Mouse (Mus musculus) E14TG2a.4 (cell line): Measurements from ENCODE around the gene Slc35e3.

Experiments used
- H3K27me3 ChIP-seq: 2 replicates; pipeline ENCODE4 v1.6.1; 2014; ENCODE audit warnings: low read length, control low read depth; ENCODE audit not compliant: insufficient read depth
- H3K36me3 ChIP-seq: 2 replicates; pipeline ENCODE4 v1.6.1; 2014; ENCODE audit warnings: low read length, control low read depth; ENCODE audit not compliant: insufficient read depth
- H3K4me1 ChIP-seq: replicated peaks from 2 replicates; pipeline ENCODE4 v1.6.1; 2014; ENCODE audit warnings: low read depth, low read length, control low read depth
- H3K4me3 ChIP-seq: replicated peaks from 2 replicates; pipeline ENCODE4 v1.5.1; 2014; ENCODE audit warnings: mild to moderate bottlenecking, low read length
- H3K9me3 ChIP-seq: 2 replicates; pipeline ENCODE4 v1.6.1; 2014; ENCODE audit warnings: low read length, control low read depth
- CTCF ChIP-seq: conservative IDR thresholded peaks from 2 replicates; pipeline ENCODE4 v1.5.1; 2014; ENCODE audit warnings: low read length
- NANOG ChIP-seq: IDR thresholded peaks from 2 replicates; pipeline ENCODE4 v1.6.1; 2014; ENCODE audit warnings: borderline replicate concordance, low read length, mixed read lengths
- POU5F1 ChIP-seq: IDR thresholded peaks from 2 replicates; pipeline ENCODE4 v1.6.1; 2014; ENCODE audit warnings: low read length, borderline replicate concordance

Slc35e3 gene

GRCm38 (mm10) chr10:117766111-117766895 is 20.1 kb upstream of the Slc35e3 start:
- no peaks in the 10 kb centered on the region for H3K9me3 ChIP-seq
- H3K4me3 ChIP-seq = no peak overlapping the region
- H3K36me3 ChIP-seq = peaks cover 95% of the 10 kb centered on the region
- H3K4me1 ChIP-seq = peaks cover 10% of the 10 kb centered on the region
- TF ChIP-seq CTCF (no peak), NANOG (no peak), POU5F1 (no peak)
- no peaks in the 10 kb centered on the region for H3K27me3 ChIP-seq

DNA sequence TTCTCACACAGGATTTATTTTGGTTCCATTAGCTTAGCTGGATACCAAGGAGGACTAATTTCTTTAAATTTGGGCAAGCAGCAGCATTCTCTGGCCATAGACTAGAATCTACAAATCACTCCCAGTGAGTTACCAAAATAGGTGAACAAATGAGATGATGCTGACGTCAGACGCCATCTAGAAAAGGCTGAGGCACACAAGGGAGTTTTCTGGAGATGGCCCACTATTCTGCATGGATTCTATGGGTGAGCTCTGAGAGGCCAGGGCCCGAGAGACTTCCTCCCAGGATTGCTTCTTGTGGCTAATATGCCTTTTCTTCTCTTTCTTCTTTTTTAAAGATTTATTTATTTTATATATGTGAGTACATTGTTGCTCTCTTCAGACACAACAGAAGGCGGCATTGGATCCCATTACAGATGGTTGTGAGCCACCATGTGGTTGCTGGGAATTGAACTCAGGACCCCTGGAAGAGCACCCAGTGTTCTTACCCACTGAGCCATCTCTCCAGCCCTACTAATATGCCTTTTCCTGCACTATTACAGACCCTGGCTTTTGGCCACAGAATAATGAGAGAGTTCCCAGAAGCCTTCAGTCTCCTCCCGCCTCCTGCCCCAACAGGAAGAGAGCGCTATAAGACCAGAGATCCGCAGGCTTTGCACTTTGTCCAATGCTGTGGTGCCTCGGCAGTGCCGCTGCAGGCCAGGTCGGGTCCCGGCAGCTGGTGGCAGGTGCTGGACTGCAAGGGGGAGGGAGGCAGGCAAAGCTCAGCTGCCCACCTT is 19.1 kb upstream of the Slc35e3 start:
- Histone ChIP-seq H3K36me3 (peaks cover 95% of the 10 kb centered on the region), H3K27me3 (no peaks in the 10 kb centered on the region), H3K4me3 (no peak overlapping the region), H3K4me1 (peaks cover 10% of the 10 kb centered on the region), H3K9me3 (no peaks in the 10 kb centered on the region)
- TF ChIP-seq POU5F1 (no peak), CTCF (no peak), NANOG (no peak)

DNA sequence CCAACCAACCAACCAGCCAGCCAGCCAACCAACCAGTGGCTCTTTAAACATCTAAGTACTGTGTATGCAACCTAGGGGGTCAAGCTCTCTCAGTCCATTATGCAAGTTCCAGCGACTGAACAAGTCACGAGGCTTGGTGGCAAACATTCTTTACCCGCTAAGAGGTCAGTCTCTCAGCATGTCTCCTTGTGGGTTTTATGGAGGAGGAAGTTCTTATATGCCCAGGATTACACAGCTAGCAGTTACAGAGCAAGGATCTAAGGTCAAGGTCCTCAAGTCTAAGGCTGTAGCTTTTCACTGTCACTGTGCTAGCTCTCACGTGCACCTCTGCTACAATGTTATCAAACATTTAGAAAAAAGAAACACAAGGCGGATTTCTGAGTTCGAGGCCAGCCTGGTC is 18.4 kb upstream of the Slc35e3 start:
- no peaks in the 10 kb centered on the region for H3K27me3 ChIP-seq
- TF ChIP-seq POU5F1 = no peak
- TF ChIP-seq NANOG = no peak
- no peak for TF ChIP-seq CTCF
- H3K36me3 ChIP-seq = peaks cover 95% of the 10 kb centered on the region
- H3K9me3 ChIP-seq = no peaks in the 10 kb centered on the region
- peaks cover 10% of the 10 kb centered on the region for H3K4me1 ChIP-seq
- H3K4me3 ChIP-seq = no peak overlapping the region

DNA sequence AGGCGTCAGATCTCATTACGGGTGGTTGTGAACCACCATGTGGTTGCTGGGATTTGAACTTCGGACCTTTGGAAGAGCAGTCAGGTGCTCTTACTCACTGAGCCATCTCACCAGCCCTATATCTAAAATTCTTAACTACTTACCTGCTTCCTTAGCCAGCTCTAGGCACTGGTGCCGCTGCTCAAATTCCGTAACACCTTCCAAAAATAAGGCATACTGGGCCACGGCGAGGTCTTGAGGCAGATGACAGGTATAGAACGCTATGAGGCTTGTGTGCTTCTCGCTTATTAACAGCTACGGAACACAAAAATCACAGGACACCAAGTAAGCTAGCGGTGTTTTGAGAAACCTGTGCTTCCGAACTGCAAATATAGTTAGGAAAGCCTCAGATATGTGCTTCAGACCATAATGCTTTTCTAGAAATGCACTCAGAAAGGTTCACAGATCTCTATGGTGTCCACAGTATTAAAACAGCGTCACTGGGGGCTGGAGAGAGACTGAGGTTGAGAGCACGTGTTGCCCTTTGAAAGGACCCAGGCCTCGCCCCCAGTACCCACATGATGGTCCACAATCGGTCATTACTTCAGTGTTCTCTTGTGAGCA is 17.5 kb upstream of the Slc35e3 start:
- H3K27me3 ChIP-seq = no peaks in the 10 kb centered on the region
- H3K4me1 ChIP-seq = peaks cover 10% of the 10 kb centered on the region
- no peaks in the 10 kb centered on the region for H3K9me3 ChIP-seq
- no peak overlapping the region for H3K4me3 ChIP-seq
- H3K36me3 ChIP-seq = peaks cover 98% of the 10 kb centered on the region
- no peak for TF ChIP-seq NANOG
- no peak for TF ChIP-seq POU5F1
- no peak for TF ChIP-seq CTCF

GRCm38 (mm10) chr10:117762966-117763365 is 16.8 kb upstream of the Slc35e3 start:
- Histone ChIP-seq H3K9me3 (no peaks in the 10 kb centered on the region), H3K4me3 (no peak overlapping the region)
- TF ChIP-seq POU5F1 (no peak), NANOG (no peak), CTCF (no peak)

DNA sequence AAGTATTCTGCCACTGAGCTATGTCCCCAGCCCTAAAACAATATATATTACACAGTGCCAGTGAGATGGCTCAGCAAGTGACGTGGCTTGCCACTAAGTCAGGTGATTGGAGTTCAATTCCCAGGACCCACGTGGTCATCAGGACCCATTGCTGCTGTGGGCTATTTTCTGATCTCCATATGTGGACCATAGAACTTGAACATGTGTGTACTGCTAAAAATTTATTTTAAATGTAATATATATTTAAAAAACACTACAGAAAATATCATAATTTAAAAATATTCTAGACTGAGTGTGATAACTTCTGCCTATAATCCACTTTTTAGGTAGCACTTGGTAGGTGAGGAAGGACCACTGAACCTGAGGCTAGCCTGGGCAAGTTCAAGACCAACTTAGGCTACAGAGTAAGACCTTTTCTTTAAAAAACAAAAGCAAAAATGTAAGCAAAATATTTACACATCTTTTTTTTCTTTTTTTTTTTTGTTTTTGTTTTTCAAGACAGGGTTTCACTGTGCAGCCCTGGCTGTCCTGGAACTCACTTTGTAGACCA is 16.2 kb upstream of the Slc35e3 start:
- Histone ChIP-seq H3K9me3 (no peaks in the 10 kb centered on the region), H3K36me3 (peaks cover 98% of the 10 kb centered on the region)

More at GRCm38 (mm10) chr10:117762966-117763365, 16.8 kb upstream of the Slc35e3 start:
- no peaks in the 10 kb centered on the region for H3K27me3 ChIP-seq
- H3K36me3 ChIP-seq = peaks cover 98% of the 10 kb centered on the region
- peaks cover 7% of the 10 kb centered on the region for H3K4me1 ChIP-seq

GRCm38 (mm10) chr10:117761551-117761950 is 15.4 kb upstream of the Slc35e3 start:
- Histone ChIP-seq H3K27me3 (no peaks in the 10 kb centered on the region), H3K36me3 (peaks cover 98% of the 10 kb centered on the region), H3K9me3 (no peaks in the 10 kb centered on the region), H3K4me1 (peaks cover 7% of the 10 kb centered on the region), H3K4me3 (no peak overlapping the region)
- no peak for TF ChIP-seq CTCF
- no peak for TF ChIP-seq NANOG
- no peak for TF ChIP-seq POU5F1

More for the DNA sequence above, 16.2 kb upstream of the Slc35e3 start:
- Histone ChIP-seq H3K27me3 (no peaks in the 10 kb centered on the region), H3K4me3 (no peak overlapping the region), H3K4me1 (peaks cover 7% of the 10 kb centered on the region)
- TF ChIP-seq POU5F1 (no peak), CTCF (no peak), NANOG (no peak)

- Histone ChIP-seq H3K36me3 (peaks cover 98% of the 10 kb centered on the region), H3K4me1 (peaks cover 6% of the 10 kb centered on the region), H3K4me3 (no peak overlapping the region), H3K27me3 (no peaks in the 10 kb centered on the region), H3K9me3 (no peaks in the 10 kb centered on the region)
- TF ChIP-seq POU5F1 (no peak), CTCF (no peak), NANOG (no peak)
These were observed 14.7 kb upstream of the Slc35e3 start for GRCm38 (mm10) chr10:117760831-117761335.
